Mouse (Mus musculus): Measurements from ENCODE around the gene Tnrc18.
A peak's percentile ranks its signal among the peaks of the same experiment; 100 is the strongest.

Gene Tnrc18

GRCm38 (mm10) chr5:142776080-142776479 lies 41.4 kb downstream of the Tnrc18 start:
- DNase-seq (ENCODE audit: low read depth, low spot score) = no peak

GRCm38 (mm10) chr5:142774771-142775170 lies 42.7 kb downstream of the Tnrc18 start:
- DNase-seq (ENCODE audit: low read depth, low spot score) = no peak

- no peak for DNase-seq (ENCODE audit: low read depth, low spot score)
These were observed 45.5 kb downstream of the Tnrc18 start for GRCm38 (mm10) chr5:142771964-142772363.

GRCm38 (mm10) chr5:142771034-142771433 lies 46.4 kb downstream of the Tnrc18 start:
- no peak for DNase-seq (ENCODE audit: low read depth, low spot score)

GRCm38 (mm10) chr5:142769641-142770040 lies 47.8 kb downstream of the Tnrc18 start:
- no peak for DNase-seq (ENCODE audit: low read depth, low spot score)

GRCm38 (mm10) chr5:142768352-142769267 lies 48.9 kb downstream of the Tnrc18 start:
- DNase-seq (ENCODE audit: low read depth, low spot score) = peak; percentile 23

- peak; percentile 58 for DNase-seq (ENCODE audit: low read depth, low spot score)
These were observed 49.5 kb downstream of the Tnrc18 start for GRCm38 (mm10) chr5:142767937-142768336.

GRCm38 (mm10) chr5:142766708-142767107 lies 50.8 kb downstream of the Tnrc18 start:
- DNase-seq (ENCODE audit: low read depth, low spot score) = no peak

GRCm38 (mm10) chr5:142764889-142765288 lies 52.6 kb downstream of the Tnrc18 start:
- DNase-seq (ENCODE audit: low read depth, low spot score) = no peak

- no peak for DNase-seq (ENCODE audit: low read depth, low spot score)
These were observed 53.2 kb downstream of the Tnrc18 start for GRCm38 (mm10) chr5:142764306-142764705.

- no peak for DNase-seq (ENCODE audit: low read depth, low spot score)
These were observed 55.2 kb downstream of the Tnrc18 start for GRCm38 (mm10) chr5:142762082-142762807.

GRCm38 (mm10) chr5:142761326-142761983 lies 56.0 kb downstream of the Tnrc18 start:
- no peak for DNase-seq (ENCODE audit: low read depth, low spot score)

- DNase-seq (ENCODE audit: low read depth, low spot score) = no peak
These were observed 57.7 kb downstream of the Tnrc18 start for GRCm38 (mm10) chr5:142759786-142760185.

GRCm38 (mm10) chr5:142752241-142752640 lies 65.2 kb downstream of the Tnrc18 start:
- no peak for DNase-seq (ENCODE audit: low read depth, low spot score)

- no peak for DNase-seq (ENCODE audit: low read depth, low spot score)
These were observed 67.3 kb downstream of the Tnrc18 start for GRCm38 (mm10) chr5:142750173-142750572.

- no peak for DNase-seq (ENCODE audit: low read depth, low spot score)
These were observed 70.3 kb downstream of the Tnrc18 start for GRCm38 (mm10) chr5:142747026-142747629.

- DNase-seq (ENCODE audit: low read depth, low spot score) = no peak
These were observed 77.5 kb downstream of the Tnrc18 start for GRCm38 (mm10) chr5:142739941-142740340.

GRCm38 (mm10) chr5:142731916-142732315 lies 85.5 kb downstream of the Tnrc18 start:
- no peak for DNase-seq (ENCODE audit: low read depth, low spot score)

- no peak for DNase-seq (ENCODE audit: low read depth, low spot score)
These were observed 87.2 kb downstream of the Tnrc18 start for GRCm38 (mm10) chr5:142730295-142730694.

- no peak for DNase-seq (ENCODE audit: low read depth, low spot score)
These were observed 89.2 kb downstream of the Tnrc18 start for GRCm38 (mm10) chr5:142728301-142728700.

GRCm38 (mm10) chr5:142726748-142727147 lies 90.7 kb downstream of the Tnrc18 start:
- DNase-seq (ENCODE audit: low read depth, low spot score) = no peak

- DNase-seq (ENCODE audit: low read depth, low spot score) = no peak
These were observed 93.2 kb downstream of the Tnrc18 start for GRCm38 (mm10) chr5:142724265-142724664.

Data from forelimb bud, embryonic 11.5 days (tissue).